Mouse (Mus musculus): ENCODE measurements around the gene Zgpat.

The Zgpat gene

GRCm38 (mm10) chr2:181385885-181386284, 21.2 kb downstream of the Zgpat start:
- DNase-seq (ENCODE audit: low spot score): no peak

GRCm38 (mm10) chr2:181386663-181387210, 22.0 kb downstream of the Zgpat start:
- no peak for DNase-seq (ENCODE audit: low spot score)

GRCm38 (mm10) chr2:181390136-181390870, 25.6 kb downstream of the Zgpat start:
- no peak for DNase-seq (ENCODE audit: low spot score)

GRCm38 (mm10) chr2:181391022-181391421, 26.3 kb downstream of the Zgpat start:
- no peak for DNase-seq (ENCODE audit: low spot score)

GRCm38 (mm10) chr2:181391541-181391940, 26.8 kb downstream of the Zgpat start:
- no peak for DNase-seq (ENCODE audit: low spot score)

- DNase-seq (ENCODE audit: low spot score): peak; percentile 93
Observed at GRCm38 (mm10) chr2:181392600-181393213, 28.0 kb downstream of the Zgpat start.

GRCm38 (mm10) chr2:181394086-181394485, 29.4 kb downstream of the Zgpat start:
- no peak for DNase-seq (ENCODE audit: low spot score)

GRCm38 (mm10) chr2:181397207-181397761, 32.6 kb downstream of the Zgpat start:
- no peak for DNase-seq (ENCODE audit: low spot score)

- no peak for DNase-seq (ENCODE audit: low spot score)
Observed at GRCm38 (mm10) chr2:181401497-181401896, 36.8 kb downstream of the Zgpat start.

- no peak for DNase-seq (ENCODE audit: low spot score)
Observed at GRCm38 (mm10) chr2:181403722-181404121, 39.0 kb downstream of the Zgpat start.

GRCm38 (mm10) chr2:181409643-181410042, 44.9 kb downstream of the Zgpat start:
- DNase-seq (ENCODE audit: low spot score): no peak

GRCm38 (mm10) chr2:181410760-181411473, 46.2 kb downstream of the Zgpat start:
- peak; percentile 80 for DNase-seq (ENCODE audit: low spot score)

- no peak for DNase-seq (ENCODE audit: low spot score)
Observed at GRCm38 (mm10) chr2:181413141-181413540, 48.4 kb downstream of the Zgpat start.

GRCm38 (mm10) chr2:181415945-181416344, 51.2 kb downstream of the Zgpat start:
- no peak for DNase-seq (ENCODE audit: low spot score)

GRCm38 (mm10) chr2:181419359-181419758, 54.6 kb downstream of the Zgpat start:
- no peak for DNase-seq (ENCODE audit: low spot score)

- no peak for DNase-seq (ENCODE audit: low spot score)
Observed at GRCm38 (mm10) chr2:181420426-181420825, 55.7 kb downstream of the Zgpat start.

GRCm38 (mm10) chr2:181420903-181421638, 56.3 kb downstream of the Zgpat start:
- DNase-seq (ENCODE audit: low spot score): no peak

- no peak for DNase-seq (ENCODE audit: low spot score)
Observed at GRCm38 (mm10) chr2:181423834-181424233, 59.1 kb downstream of the Zgpat start.

All from retina, embryonic 14.5 days (tissue).